Mouse (Mus musculus) lung, embryonic 14.5 days (tissue): Measurements from ENCODE around the gene Catspere2. TPM values are rescaled to one million over a fixed set of nuclear protein-coding genes. Genes with fewer than 3 reads are reported as not detected.
A peak's percentile ranks its signal among the peaks of the same experiment; 100 is the strongest.
"Not testable (repeated sequence)": the region's sequence is repeated elsewhere in the genome, so short reads cannot be mapped to it uniquely, and the experiment has no call there.

Experiments used
- ATAC-seq: fragments of 200-750 bp; cut with Nextera tagmentation; 2 replicates; pipeline ENCODE4 v1.8.0; 2017; ENCODE audit warnings: mild to moderate bottlenecking, moderate TSS enrichment, moderate library complexity; ENCODE audit not compliant: insufficient read depth
- DNase-seq: peaks from one replicate; pipeline ENCODE4 v3.0.0-alpha.2; 2015
- H3K27ac ChIP-seq: fragments of 300-500 bp; sonication (generic); 2 replicates; pipeline ENCODE4 v1.5.1; 2014; ENCODE audit warnings: low read depth, mild to moderate bottlenecking, moderate library complexity
- H3K27me3 ChIP-seq: fragments of 300-500 bp; sonication (generic); 2 replicates; pipeline ENCODE4 v1.6.1; 2014; ENCODE audit warnings: low read length, control low read depth; ENCODE audit not compliant: insufficient read depth
- H3K36me3 ChIP-seq: fragments of 300-500 bp; sonication (generic); 2 replicates; pipeline ENCODE4 v1.6.1; 2014; ENCODE audit warnings: control low read depth; ENCODE audit not compliant: insufficient read depth
- H3K4me1 ChIP-seq: fragments of 300-500 bp; sonication (generic); 2 replicates; pipeline ENCODE4 v1.6.1; 2014; ENCODE audit warnings: antibody characterized with exemption, control low read depth; ENCODE audit not compliant: insufficient read depth
- H3K4me2 ChIP-seq: fragments of 300-500 bp; sonication (generic); 2 replicates; pipeline ENCODE4 v1.6.1; 2014; ENCODE audit warnings: mild to moderate bottlenecking
- H3K4me3 ChIP-seq: fragments of 300-500 bp; sonication (generic); 2 replicates; pipeline ENCODE4 v1.5.1; 2014; ENCODE audit warnings: low read depth, low read length
- H3K9ac ChIP-seq: fragments of 300-500 bp; sonication (generic); 2 replicates; pipeline ENCODE4 v1.6.1; 2014
- H3K9me3 ChIP-seq: fragments of 300-500 bp; sonication (generic); 2 replicates; pipeline ENCODE4 v1.6.1; 2016; ENCODE audit warnings: low read depth, low read length, control low read depth
- CTCF ChIP-seq: IDR thresholded peaks from 2 replicates; pipeline ENCODE4 v1.5.1; 2016; ENCODE audit warnings: antibody characterized with exemption, low read depth
- WGBS: fragments of 180-500 bp; shearing (Covaris S2); extraction: QIAGEN DNeasy Blood & Tissue Kit; methylation state at CpG from one replicate; pipeline ENCODE4 v1.1.7; 2014; 5-methylcytosine and 5-hydroxymethylcytosine counted together
- polyA plus RNA-seq: library from polyadenylated mRNA; unstranded; fragments of >200 nt; fragmentation: Nextera tagmentation; extraction: Ambion mirVana; gene quantifications from 2 replicates; pipeline ENCODE4 v1.2.1, GENCODE M21; 2014

The Catspere2 gene
- polyA plus RNA-seq, 1 experiment from 2014 or later, result 0.14 TPM

GRCm38 (mm10) chr1:178188386-178188785 lies 205.2 kb downstream of the Catspere2 start:
- no peak for TF ChIP-seq CTCF
- DNase-seq, result no peak
- peak overlapping the region; percentile 41 for H3K9ac ChIP-seq

GRCm38 (mm10) chr1:178205701-178206325 lies 222.6 kb downstream of the Catspere2 start:
- no peak overlapping the region for H3K27ac ChIP-seq
- no peaks in the 10 kb centered on the region for H3K27me3 ChIP-seq
- DNase-seq, result peak; percentile 44
- H3K9me3 ChIP-seq, result no peaks in the 10 kb centered on the region
- TF ChIP-seq CTCF, result no peak
- WGBS, result 81% methylated on average over 10 of the region's 10 CpGs
- no peak overlapping the region for H3K4me3 ChIP-seq
- no peaks in the 10 kb centered on the region for H3K36me3 ChIP-seq
- no peak for ATAC-seq
- H3K4me1 ChIP-seq, result no peaks in the 10 kb centered on the region
- H3K9ac ChIP-seq, result no peak overlapping the region
- no peak overlapping the region for H3K4me2 ChIP-seq

More at GRCm38 (mm10) chr1:178188386-178188785, 205.2 kb downstream of the Catspere2 start:
- Histone ChIP-seq H3K27me3 (no peaks in the 10 kb centered on the region), H3K36me3 (no peaks in the 10 kb centered on the region), H3K4me1 (peaks cover 5% of the 10 kb centered on the region; the same call in 1 of the 2 replicates), H3K4me2 (peak overlapping the region; percentile 59), H3K9me3 (no peaks in the 10 kb centered on the region), H3K4me3 (peak overlapping the region; percentile 28), H3K27ac (no peak overlapping the region)
- no peak for ATAC-seq
- WGBS, result 8% methylated on average over 13 of the region's 13 CpGs

- H3K36me3 ChIP-seq, H3K9ac ChIP-seq, ATAC-seq, DNase-seq, H3K4me1 ChIP-seq, H3K27me3 ChIP-seq, H3K4me3 ChIP-seq, H3K9me3 ChIP-seq, H3K27ac ChIP-seq, H3K4me2 ChIP-seq: not testable (repeated sequence)
- 82% methylated on average over 4 of the region's 4 CpGs for WGBS
Observed at GRCm38 (mm10) chr1:178207856-178208255, 224.6 kb downstream of the Catspere2 start.

- ATAC-seq, result peak; percentile 88
- peak overlapping the region; percentile 54; the same call in 1 of the 2 replicates for H3K27ac ChIP-seq
Observed at GRCm38 (mm10) chr1:178209966-178210365, 226.7 kb downstream of the Catspere2 start.

GRCm38 (mm10) chr1:178217157-178217556 lies 233.9 kb downstream of the Catspere2 start:
- no peak overlapping the region for H3K27ac ChIP-seq
- no peak overlapping the region for H3K9ac ChIP-seq
- TF ChIP-seq CTCF, result no peak
- no peaks in the 10 kb centered on the region for H3K9me3 ChIP-seq
- no peaks in the 10 kb centered on the region for H3K36me3 ChIP-seq
- H3K4me2 ChIP-seq, result no peak overlapping the region
- no peaks in the 10 kb centered on the region for H3K27me3 ChIP-seq
- DNase-seq, result no peak
- no peaks in the 10 kb centered on the region for H3K4me1 ChIP-seq
- no peak overlapping the region for H3K4me3 ChIP-seq
- ATAC-seq, result no peak

More at GRCm38 (mm10) chr1:178209966-178210365, 226.7 kb downstream of the Catspere2 start:
- no peak for TF ChIP-seq CTCF
- Histone ChIP-seq H3K9ac (no peak overlapping the region), H3K27me3 (no peaks in the 10 kb centered on the region), H3K9me3 (no peaks in the 10 kb centered on the region), H3K4me2 (no peak overlapping the region), H3K4me1 (no peaks in the 10 kb centered on the region), H3K4me3 (no peak overlapping the region), H3K36me3 (no peaks in the 10 kb centered on the region)
- peak; percentile 58 for DNase-seq

GRCm38 (mm10) chr1:178218305-178218704 lies 235.1 kb downstream of the Catspere2 start:
- Histone ChIP-seq H3K36me3 (no peaks in the 10 kb centered on the region), H3K4me3 (no peak overlapping the region), H3K9me3 (no peaks in the 10 kb centered on the region), H3K9ac (no peak overlapping the region), H3K27me3 (no peaks in the 10 kb centered on the region), H3K27ac (no peak overlapping the region), H3K4me1 (no peaks in the 10 kb centered on the region), H3K4me2 (no peak overlapping the region)
- peak; percentile 8 for DNase-seq
- no peak for ATAC-seq
- no peak for TF ChIP-seq CTCF

- Histone ChIP-seq H3K9ac (no peak overlapping the region), H3K27me3 (no peaks in the 10 kb centered on the region), H3K36me3 (no peaks in the 10 kb centered on the region), H3K9me3 (no peaks in the 10 kb centered on the region), H3K4me2 (no peak overlapping the region), H3K4me1 (no peaks in the 10 kb centered on the region), H3K27ac (peak overlapping the region; percentile 50; the same call in 1 of the 2 replicates), H3K4me3 (no peak overlapping the region)
- ATAC-seq (no peak), DNase-seq (no peak)
- WGBS, result 63% methylated on average over 5 of the region's 5 CpGs
- TF ChIP-seq CTCF, result no peak
Observed at GRCm38 (mm10) chr1:178219166-178220077, 236.2 kb downstream of the Catspere2 start.

Other genes with a start within 250 kb of the Catspere2 start
- gene Adss, start 186.9 kb upstream of the Catspere2 start, polyA plus RNA-seq, result 63.1 and 64.2 TPM in 2 replicates
- gene Desi2, start 204.0 kb downstream of the Catspere2 start, polyA plus RNA-seq, result 24.7 and 26.1 TPM in 2 replicates